Mouse (Mus musculus) heart, embryonic 13.5 days (tissue): ENCODE measurements around the gene Lsamp. TPM values are rescaled to one million over a fixed set of nuclear protein-coding genes. Genes with fewer than 3 reads are reported as not detected.

Source experiments
- ATAC-seq: fragments of 200-750 bp; cut with Nextera tagmentation; 2 replicates; pipeline ENCODE4 v1.8.0; 2017; ENCODE audit warnings: moderate TSS enrichment; ENCODE audit not compliant: insufficient number of reproducible peaks, low FRiP score, low TSS enrichment; ENCODE audit errors: extremely low read depth
- H3K27ac ChIP-seq: fragments of 300-500 bp; sonication (generic); replicated peaks from 2 replicates; pipeline ENCODE4 v1.5.1; 2015; ENCODE audit warnings: moderate library complexity, mild to moderate bottlenecking, inconsistent platforms
- H3K27me3 ChIP-seq: fragments of 300-500 bp; sonication (generic); replicated peaks from 2 replicates; pipeline ENCODE4 v1.6.1; 2015; ENCODE audit warnings: mild to moderate bottlenecking, inconsistent platforms
- H3K36me3 ChIP-seq: fragments of 300-500 bp; sonication (generic); 2 replicates; pipeline ENCODE4 v1.6.1; 2015; ENCODE audit warnings: mild to moderate bottlenecking, inconsistent platforms
- H3K4me1 ChIP-seq: fragments of 300-500 bp; sonication (generic); 2 replicates; pipeline ENCODE4 v1.6.1; 2015; ENCODE audit warnings: inconsistent platforms
- H3K4me2 ChIP-seq: fragments of 300-500 bp; sonication (generic); 2 replicates; pipeline ENCODE4 v1.6.1; 2015; ENCODE audit warnings: inconsistent platforms, mild to moderate bottlenecking, moderate library complexity
- H3K4me3 ChIP-seq: fragments of 300-500 bp; sonication (generic); 2 replicates; pipeline ENCODE4 v1.5.1; 2015; ENCODE audit warnings: moderate library complexity, mild to moderate bottlenecking, inconsistent platforms
- H3K9ac ChIP-seq: fragments of 300-500 bp; sonication (generic); 2 replicates; pipeline ENCODE4 v1.6.1; 2015; ENCODE audit warnings: inconsistent platforms, mild to moderate bottlenecking, moderate library complexity
- H3K9me3 ChIP-seq: fragments of 300-500 bp; sonication (generic); 2 replicates; pipeline ENCODE4 v1.6.1; 2016; ENCODE audit warnings: inconsistent platforms
- WGBS: fragments of 180-500 bp; shearing (Covaris S2); methylation state at CpG from one replicate; pipeline ENCODE4 v1.1.7; 2015; ENCODE audit warnings: mixed read lengths; 5-methylcytosine and 5-hydroxymethylcytosine counted together
- microRNA-seq: library from miRNA; unstranded; fragments of <30 nt; microRNA quantifications from one replicate; pipeline ENCODE4, GENCODE M21; 2016
- polyA plus RNA-seq: library from polyadenylated mRNA; unstranded; fragments of >200 nt; fragmentation: Nextera tagmentation; extraction: Ambion mirVana; gene quantifications from 2 replicates; pipeline ENCODE4 v1.2.1, GENCODE M21; 2015

Gene Lsamp
- polyA plus RNA-seq, 1 experiment from 2014 or later, result 1.1 TPM

GRCm38 (mm10) chr16:42180025-42180424 lies 2195.9 kb downstream of the Lsamp start:
- no peak for ATAC-seq
- 71% methylated on average over 6 of the region's 6 CpGs for WGBS
- no peak overlapping the region for H3K4me2 ChIP-seq

GRCm38 (mm10) chr16:42180473-42180872 lies 2196.3 kb downstream of the Lsamp start:
- Histone ChIP-seq H3K4me3 (no peak overlapping the region), H3K9ac (no peak overlapping the region), H3K27me3 (no peaks in the 10 kb centered on the region), H3K36me3 (no peaks in the 10 kb centered on the region), H3K4me1 (no peaks in the 10 kb centered on the region), H3K4me2 (no peak overlapping the region), H3K27ac (no peak overlapping the region), H3K9me3 (no peaks in the 10 kb centered on the region)
- 88% methylated on average over 11 of the region's 11 CpGs for WGBS
- ATAC-seq, result no peak

More at GRCm38 (mm10) chr16:42180025-42180424, 2195.9 kb downstream of the Lsamp start:
- Histone ChIP-seq H3K9ac (no peak overlapping the region), H3K4me1 (no peaks in the 10 kb centered on the region), H3K27ac (no peak overlapping the region), H3K27me3 (no peaks in the 10 kb centered on the region), H3K9me3 (no peaks in the 10 kb centered on the region), H3K4me3 (no peak overlapping the region), H3K36me3 (no peaks in the 10 kb centered on the region)

- peak overlapping the region; percentile 37; the same call in 1 of the 2 replicates for H3K27ac ChIP-seq
These were observed 2205.4 kb downstream of the Lsamp start for GRCm38 (mm10) chr16:42189431-42190081.

GRCm38 (mm10) chr16:42190114-42191045 lies 2206.2 kb downstream of the Lsamp start:
- Histone ChIP-seq H3K9me3 (no peaks in the 10 kb centered on the region), H3K36me3 (no peaks in the 10 kb centered on the region), H3K27ac (peak overlapping the region; percentile 95), H3K4me3 (peak overlapping the region; percentile 68), H3K27me3 (no peaks in the 10 kb centered on the region), H3K9ac (peak overlapping the region; percentile 87), H3K4me1 (peaks cover 4% of the 10 kb centered on the region; the same call in 1 of the 2 replicates), H3K4me2 (peak overlapping the region; percentile 90)
- ATAC-seq, result peak; percentile 88
- under 1% methylated on average over 44 of the region's 44 CpGs for WGBS

More at GRCm38 (mm10) chr16:42189431-42190081, 2205.4 kb downstream of the Lsamp start:
- H3K36me3 ChIP-seq, result no peaks in the 10 kb centered on the region
- H3K27me3 ChIP-seq, result no peaks in the 10 kb centered on the region
- 38% methylated on average over 13 of the region's 14 CpGs for WGBS
- H3K9me3 ChIP-seq, result no peaks in the 10 kb centered on the region
- peak overlapping the region; percentile 90 for H3K4me2 ChIP-seq
- peak overlapping the region; percentile 68 for H3K4me3 ChIP-seq
- peaks cover 4% of the 10 kb centered on the region; the same call in 1 of the 2 replicates for H3K4me1 ChIP-seq
- no peak for ATAC-seq
- peak overlapping the region; percentile 81 for H3K9ac ChIP-seq

Small RNA genes lying within 50 kb of the gene (microRNA-seq; reads per million reads assigned to microRNA genes)
- gene Gm27887 (not detected), gene Gm47276 (not detected)
